Mouse (Mus musculus): ENCODE measurements around the gene Iqcn. TPM values are rescaled to one million over a fixed set of nuclear protein-coding genes. Genes with fewer than 3 reads are reported as not detected.

Gene Iqcn
- total RNA-seq, 2 experiments from 2014 or later, result 0.09 to 0.16 TPM

GRCm38 (mm10) chr8:70725792-70726447 is 22.7 kb downstream of the Iqcn start:
- no peak for DNase-seq (ENCODE audit: low spot score in 2 of 2)

GRCm38 (mm10) chr8:70726721-70727120 is 23.5 kb downstream of the Iqcn start:
- DNase-seq (ENCODE audit: low spot score in 2 of 2), result no peak

DNA sequence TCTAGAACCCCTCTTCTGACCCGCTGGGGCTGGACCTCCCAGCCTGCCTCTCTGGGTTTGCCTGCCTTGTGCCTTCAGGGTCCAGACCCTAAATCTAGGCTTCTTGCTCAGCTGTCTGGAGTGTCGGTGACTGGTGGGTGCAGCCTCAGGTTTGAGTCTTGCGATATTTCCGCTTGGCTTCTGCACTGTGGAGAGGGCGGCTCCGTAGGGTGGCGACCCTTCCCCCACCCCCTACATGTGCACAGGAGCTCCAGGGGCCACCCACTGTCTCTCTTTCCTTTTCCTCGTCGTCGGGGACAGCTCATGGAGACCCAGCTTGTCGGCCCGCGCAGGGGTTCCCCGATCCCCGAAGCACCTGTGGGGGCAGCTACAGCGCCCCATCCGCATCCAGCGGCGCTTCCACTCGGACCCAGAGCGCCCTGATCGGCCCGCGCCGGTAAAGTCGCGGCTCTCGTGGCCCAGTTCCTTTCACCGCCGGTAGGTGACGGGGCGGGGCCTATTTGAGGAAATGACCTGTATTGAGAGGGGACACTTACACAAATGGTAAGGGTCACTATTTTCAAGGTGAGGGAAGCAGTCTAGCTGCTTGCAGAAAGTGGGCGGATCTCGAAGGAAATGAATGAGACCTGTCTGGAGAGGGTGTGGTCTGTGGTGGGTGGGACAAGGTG is 26.7 kb downstream of the Iqcn start:
- DNase-seq (ENCODE audit: low spot score in 2 of 2), result no peak

GRCm38 (mm10) chr8:70730956-70731355 is 27.7 kb downstream of the Iqcn start:
- no peak for DNase-seq (ENCODE audit: low spot score in 2 of 2)

DNA sequence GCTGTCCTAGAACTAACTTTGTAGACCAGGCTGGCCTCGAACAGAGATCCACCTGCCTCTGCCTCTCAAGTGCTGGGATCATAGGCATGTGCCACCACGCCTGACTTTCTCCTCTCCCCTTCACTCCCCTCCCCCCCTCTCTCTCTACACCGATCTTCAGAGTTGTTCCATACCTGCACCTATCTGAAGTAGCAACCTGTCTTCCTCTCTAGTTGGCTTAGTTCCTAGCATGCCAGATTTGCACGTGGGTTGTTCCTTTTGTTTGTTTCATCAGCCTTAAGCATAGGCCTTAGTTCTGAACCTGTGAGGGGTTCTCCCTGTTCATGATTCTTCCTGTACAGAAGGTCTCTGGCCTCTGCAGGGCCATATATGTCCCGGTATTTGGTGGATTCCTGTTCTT is 34.4 kb downstream of the Iqcn start:
- DNase-seq (ENCODE audit: low spot score in 2 of 2), result no peak

DNA sequence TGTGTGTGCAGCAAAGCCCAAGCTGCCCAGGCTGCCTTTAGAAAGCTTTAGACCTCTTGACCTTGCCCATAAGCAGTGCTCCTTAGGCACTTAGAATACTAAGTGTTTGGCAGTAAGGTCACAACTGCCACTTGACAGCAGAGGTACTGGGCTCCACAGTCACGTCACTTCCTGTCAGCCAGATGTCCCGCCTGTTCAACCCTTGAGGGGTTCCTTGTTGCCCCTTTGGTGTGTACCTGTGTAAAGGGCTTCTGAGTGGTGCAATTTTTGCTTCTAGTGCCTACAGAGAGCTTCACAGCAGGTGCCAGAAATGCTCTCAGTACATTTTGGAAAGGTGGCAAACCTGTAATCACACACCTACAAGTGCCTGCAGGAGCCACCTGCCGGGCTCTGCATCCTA is 35.0 kb downstream of the Iqcn start:
- DNase-seq (ENCODE audit: low spot score in 2 of 2), result no peak

DNA sequence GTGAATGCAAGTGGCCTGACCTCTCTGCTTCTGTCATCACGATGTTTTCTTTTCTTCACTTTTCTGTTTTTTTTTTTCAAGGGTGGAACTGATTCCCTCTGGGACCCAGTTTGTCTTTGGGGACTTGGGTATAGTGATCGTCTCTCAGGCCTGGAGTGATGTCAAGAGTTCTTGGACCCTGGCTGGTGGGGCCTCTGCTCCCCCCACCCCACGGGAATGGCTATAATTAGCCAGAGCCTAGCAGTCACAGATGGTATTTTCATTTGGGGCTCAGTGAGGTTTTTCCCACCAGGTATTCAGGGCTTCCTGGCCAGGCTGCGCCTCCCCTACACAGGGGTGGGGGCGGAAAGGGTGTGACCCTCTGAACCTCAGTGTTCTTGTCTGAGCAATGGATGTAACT is 38.4 kb downstream of the Iqcn start:
- no peak for DNase-seq (ENCODE audit: low spot score in 2 of 2)

DNA sequence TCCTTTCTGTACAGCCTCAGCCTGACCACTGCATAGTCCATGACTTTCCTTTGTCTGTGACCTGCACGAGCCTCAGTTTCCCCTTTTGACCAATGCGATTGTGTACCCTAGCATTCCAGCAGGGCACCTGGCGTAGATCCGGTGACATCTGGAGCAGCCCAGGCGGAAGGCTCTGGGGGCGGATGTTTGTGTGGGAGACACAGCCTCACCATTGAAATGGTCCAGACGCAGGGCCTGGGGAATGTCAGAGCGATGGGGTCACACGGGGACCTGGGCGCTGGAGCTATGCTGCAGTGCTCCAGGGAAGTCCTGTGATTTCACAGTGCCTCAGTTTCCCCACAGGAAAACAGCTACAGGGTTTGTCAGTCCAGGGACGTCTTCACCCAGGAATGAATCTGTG is 38.9 kb downstream of the Iqcn start:
- DNase-seq (ENCODE audit: low spot score in 2 of 2), result no peak

DNA sequence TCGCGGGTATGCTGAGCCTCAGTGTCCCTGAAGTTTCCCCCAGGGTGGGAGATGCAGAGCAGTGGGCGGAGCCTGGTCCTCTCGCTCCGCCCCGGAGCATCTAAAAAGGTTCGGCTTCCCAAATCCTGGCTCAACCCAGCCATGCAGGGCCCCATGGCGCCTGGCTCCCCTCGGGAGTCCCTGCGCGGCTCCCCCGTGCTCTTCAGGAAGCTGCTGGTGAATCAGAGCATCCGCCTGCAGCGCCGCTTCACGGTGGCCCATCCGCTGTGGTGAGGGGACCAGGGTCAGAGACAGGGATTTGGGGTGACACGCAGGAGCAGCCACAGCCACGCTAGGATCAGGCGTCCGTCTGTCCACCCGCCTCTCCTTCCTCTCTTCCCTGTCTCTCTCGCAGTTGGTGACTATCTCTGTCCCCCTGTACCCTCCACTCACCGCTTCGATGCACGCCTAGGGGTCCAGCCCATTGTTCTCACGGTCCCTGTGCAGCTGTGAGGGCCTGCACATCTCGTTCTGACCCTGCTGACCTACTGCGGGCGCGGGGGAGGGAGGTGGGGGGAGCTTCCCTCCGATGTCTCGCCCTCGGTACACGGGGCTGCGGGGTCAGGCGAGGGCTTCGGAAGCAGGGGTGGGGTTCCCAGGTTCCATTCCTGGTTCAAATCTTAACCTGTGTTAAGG is 39.9 kb downstream of the Iqcn start:
- no peak for DNase-seq (ENCODE audit: low spot score in 2 of 2)

DNA sequence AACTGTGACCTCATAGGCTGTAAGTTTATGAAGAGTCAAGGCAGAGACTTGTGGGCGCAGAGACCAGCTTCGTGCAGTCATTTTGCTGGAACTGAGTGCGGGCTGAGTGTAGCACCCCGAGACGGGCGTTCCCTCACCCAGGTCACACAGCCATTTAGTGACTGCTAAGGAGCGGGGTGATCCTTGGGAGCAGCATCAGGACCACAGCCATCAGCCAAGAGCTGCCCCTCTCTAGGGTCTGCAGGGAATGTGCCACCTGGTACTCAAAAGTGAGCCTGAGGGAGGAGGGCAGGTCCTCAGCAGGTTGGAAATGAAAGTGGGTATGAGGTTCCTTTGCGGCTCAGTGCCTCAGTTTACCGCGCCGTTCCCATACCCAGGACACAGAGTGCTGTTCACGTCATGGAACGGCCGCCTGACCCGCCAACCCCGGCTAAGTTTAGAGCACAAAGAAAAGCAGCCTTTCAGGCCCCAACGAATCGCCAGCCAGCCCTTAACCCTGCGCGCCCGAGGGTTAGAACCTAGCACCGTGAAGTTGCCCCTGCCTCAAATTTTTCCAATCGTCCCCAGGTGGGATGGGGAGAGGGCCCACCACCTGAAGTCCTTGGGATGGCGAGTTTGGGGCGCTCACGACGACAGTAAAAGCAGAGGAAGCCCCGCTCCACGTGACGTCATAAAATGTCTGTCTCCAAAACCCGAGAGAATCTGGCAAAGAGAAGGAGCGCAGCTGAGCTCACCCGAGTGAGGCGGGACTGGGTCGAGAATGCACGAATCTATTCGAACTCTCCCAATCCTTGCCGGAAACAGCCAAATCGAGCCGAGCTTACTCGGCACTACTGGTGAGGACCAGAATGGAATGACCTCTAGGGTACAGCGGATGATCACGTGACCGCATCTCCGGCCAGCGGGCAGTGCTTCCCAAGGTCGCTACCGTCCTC is 40.7 kb downstream of the Iqcn start:
- no peak for DNase-seq (ENCODE audit: low spot score in 2 of 2)

DNA sequence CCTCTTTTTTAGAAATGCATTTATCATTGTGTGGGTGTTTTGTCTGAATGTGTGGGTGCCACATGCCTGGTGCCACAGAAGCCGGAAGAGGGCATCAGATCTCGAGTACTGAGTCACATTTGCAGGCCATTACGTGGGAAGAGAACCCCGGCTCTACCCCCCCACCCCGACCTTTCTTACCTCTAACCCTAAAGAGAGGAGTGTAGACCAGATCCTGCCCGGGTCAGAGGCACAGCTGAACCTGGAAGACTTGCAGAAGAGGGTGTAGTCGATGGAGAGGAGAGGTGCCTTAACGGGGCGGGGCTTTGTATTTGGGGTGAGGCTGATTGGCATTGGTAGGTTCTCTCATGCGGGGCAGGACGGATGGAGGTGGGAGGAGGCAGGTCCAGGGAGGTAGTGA is 41.5 kb downstream of the Iqcn start:
- no peak for DNase-seq (ENCODE audit: low spot score in 2 of 2)

- DNase-seq (ENCODE audit: low spot score in 2 of 2), result no peak
Observed at GRCm38 (mm10) chr8:70745691-70746220, 42.5 kb downstream of the Iqcn start.

- DNase-seq (ENCODE audit: low spot score in 2 of 2), result no peak
Observed at GRCm38 (mm10) chr8:70746676-70747075, 43.4 kb downstream of the Iqcn start.

- DNase-seq (ENCODE audit: low spot score in 2 of 2), result no peak
Observed at GRCm38 (mm10) chr8:70747211-70747890, 44.1 kb downstream of the Iqcn start.

DNA sequence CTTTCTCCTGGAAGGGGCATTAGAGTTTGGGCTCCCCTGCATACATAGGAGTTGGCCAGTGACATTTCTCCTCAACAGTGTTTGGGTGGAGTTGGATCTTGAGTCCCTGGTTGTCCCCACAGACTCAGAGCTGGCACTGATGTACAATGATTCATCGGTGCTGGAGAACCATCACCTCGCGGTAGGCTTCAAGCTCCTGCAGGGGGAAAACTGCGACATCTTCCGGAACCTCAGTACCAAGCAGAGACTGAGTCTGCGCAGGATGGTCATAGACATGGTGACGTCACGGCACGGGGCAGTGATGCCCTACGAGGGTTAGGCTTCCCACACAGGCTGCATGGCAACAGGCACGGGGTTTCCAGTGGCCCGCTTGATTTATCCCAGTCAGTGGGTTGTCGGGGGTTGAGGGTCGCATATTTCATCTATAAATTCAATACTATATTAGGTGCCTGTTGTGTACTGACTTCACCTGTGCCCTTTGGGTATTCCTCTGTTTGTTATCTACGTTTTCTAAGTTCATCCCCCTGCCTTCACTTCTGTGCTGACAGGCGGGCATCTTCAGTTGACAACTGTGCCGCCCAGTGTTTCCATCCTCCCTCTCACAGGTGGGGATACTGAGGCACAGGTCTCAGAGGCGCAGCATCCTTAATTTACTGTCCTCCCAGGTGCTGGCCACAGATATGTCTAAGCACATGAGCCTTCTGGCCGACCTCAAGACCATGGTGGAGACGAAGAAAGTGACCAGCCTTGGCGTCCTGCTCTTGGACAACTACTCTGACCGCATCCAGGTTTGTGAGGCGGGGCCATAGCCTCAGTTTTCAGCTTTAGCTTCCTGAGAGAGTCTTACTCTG is 45.2 kb downstream of the Iqcn start:
- no peak for DNase-seq (ENCODE audit: low spot score in 2 of 2)

DNA sequence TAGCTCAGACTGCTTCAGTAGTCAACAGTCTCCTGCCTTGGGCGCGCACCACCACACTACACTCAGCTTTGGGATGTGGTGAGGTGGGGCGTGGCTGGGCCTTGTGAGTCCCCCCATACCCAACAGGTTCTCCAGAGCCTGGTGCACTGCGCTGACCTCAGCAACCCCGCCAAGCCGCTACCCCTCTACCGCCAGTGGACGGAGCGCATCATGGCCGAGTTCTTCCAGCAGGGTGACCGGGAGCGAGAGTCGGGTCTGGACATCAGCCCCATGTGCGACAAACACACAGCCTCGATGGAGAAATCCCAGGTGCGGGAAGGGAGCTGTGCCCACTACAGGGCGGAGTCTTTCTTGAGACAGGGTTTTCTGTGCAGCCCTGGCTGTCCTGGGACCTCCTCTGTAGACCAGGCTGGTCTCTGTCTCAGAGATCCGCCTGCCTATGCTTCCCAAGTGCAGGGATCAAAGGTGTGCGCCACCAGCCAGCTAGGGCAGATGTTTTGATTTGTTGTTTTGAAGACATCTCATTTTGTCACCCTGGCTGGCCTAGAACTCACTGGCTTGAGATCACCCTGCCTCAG is 45.9 kb downstream of the Iqcn start:
- no peak for DNase-seq (ENCODE audit: low spot score in 2 of 2)

DNA sequence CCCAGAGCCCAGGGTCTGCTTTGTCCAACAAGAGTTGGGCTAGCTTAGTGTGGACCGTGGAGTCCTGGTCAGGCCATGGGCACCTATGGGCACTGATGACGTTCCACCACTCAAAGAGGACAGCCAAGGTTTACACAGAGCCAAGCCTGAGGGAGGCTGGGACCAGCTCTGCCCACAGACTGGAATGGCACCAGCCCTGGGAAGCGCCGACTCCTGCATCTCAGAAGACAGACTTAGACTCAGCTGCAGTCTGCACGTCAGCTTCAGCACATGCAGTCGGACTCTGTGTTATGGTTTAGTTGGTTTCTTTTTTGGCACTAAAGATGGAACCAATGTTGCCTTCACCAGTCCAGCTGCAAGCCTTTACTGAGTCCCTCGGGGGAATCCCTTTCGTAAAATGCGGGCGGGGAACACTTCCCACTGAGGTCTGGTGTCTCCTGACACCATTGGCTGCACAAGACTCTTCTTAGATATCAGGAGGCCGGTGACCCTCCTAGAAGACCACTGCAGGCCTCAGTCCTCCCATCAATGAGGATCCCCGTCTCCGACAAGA is 46.9 kb downstream of the Iqcn start:
- peak in 1 of 2 experiments; percentile 47 for DNase-seq (ENCODE audit: low spot score in 2 of 2)

DNA sequence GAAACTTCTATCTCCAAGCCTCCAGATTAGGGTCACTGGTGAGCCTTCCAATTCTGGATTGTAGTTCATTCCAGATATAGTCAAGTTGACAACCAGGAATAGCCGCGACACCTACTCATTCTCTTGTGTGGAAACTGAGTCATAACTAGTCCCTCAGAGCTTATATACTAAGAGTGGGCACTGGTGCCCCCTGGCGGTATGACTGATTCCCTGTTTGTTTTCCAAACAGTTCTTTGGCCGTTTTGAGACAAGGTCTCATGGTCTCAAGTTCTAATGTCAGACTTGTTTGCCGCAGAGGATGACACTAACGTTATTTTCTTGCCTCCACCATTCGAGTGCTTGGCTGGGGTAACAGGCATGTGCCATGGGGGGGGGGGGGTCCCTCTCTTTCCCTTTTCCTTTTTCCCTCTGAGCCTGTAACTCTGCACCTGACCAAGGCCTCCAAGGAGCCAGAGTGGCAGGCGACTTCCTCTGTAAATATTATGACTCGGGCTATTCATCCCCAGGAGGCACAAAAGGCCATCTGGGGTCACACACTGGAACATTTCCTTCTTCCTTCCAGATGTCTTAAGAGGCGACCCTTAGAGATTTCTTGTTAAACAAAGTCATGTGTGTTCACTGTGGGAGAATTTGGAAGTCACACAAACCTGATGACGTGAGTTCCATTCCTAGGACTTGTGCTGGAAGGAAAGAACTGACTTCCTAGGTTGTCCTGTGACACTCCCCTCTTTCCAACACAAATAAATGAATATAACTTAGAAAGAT is 48.9 kb downstream of the Iqcn start:
- peak; percentile 65 to 86 for DNase-seq (ENCODE audit: low spot score in 2 of 2)
